In genomic region chr1:121360561-121360960, GRCm38 (mm10) we compare ENCODE assay signal across 10 mouse cellular contexts. TPM values are rescaled to one million over a fixed set of nuclear protein-coding genes. Genes with fewer than 3 reads are reported as not detected.
DNase-seq lines count a peak whose midpoint lies in the region.
"Had no signal": no experiment of that assay in that cellular context is flagged by ENCODE, and none has a peak within 500 bp of the region (broad histone marks: within the 10 kb centered on the region; RNA-seq: fewer than 3 reads in every experiment).

No protein-coding gene starts in this region.

- intact Hi-C loops in heart, postnatal 10 days (cut with DNase I), result no loop called here

- peak; percentile 10 to 12 for DNase-seq in heart, postnatal 10 days
- no peak for DNase-seq in heart, adult 18-20 months
- peak; percentile 92 for DNase-seq in NIH3T3 (ENCODE audit: low read depth)
- peak; percentile 23 for DNase-seq in brain, adult 2 months (ENCODE audit: low read depth, low spot score)
- DNase-seq in skeletal muscle tissue, adult 2 months (ENCODE audit: low read depth, low spot score), result peak; percentile 7
- no peak for DNase-seq in thymus, postnatal 10 days (ENCODE audit: low spot score in 2 of 2)
- DNase-seq in urinary bladder, adult 2 months (ENCODE audit: low spot score), result no peak
- DNase-seq: cerebellum, adult 2 months; right cerebral cortex, adult 18-20 months; thymus, adult 2 months had no signal

RNA-seq across cellular contexts. Expression of gene Insig2, which starts 28.2 kb away (rescaled TPM):
- total RNA-seq in heart, postnatal 10 days (2021), result 10 to 100 TPM; 48.0 to 55.9 TPM
- 10 to 100 TPM; 48.7 to 64.1 TPM for total RNA-seq in heart, adult 18-20 months (2021)
- polyA plus RNA-seq in urinary bladder, adult 2 months (2012; rRNA removed), result 34.3 and 44.6 TPM in 2 replicates

Comparison
In these comparisons a context has a peak if more than half of its experiments do, and no peak if none do; other contexts are left out.
1. DNase-seq: peak in heart, postnatal 10 days (2 of 2), NIH3T3 (single experiment), brain, adult 2 months (single experiment) and skeletal muscle tissue, adult 2 months (single experiment); none in heart, adult 18-20 months (0 of 2), thymus, postnatal 10 days (0 of 2) and urinary bladder, adult 2 months (single experiment).